Mouse (Mus musculus) intestine, postnatal 0 days (tissue): ENCODE data around the gene Gm5767. TPM values are rescaled to one million over a fixed set of nuclear protein-coding genes. Genes with fewer than 3 reads are reported as not detected.

ENCODE experiments used
- ATAC-seq: fragments of 200-750 bp; cut with Nextera tagmentation; 2 replicates; pipeline ENCODE4 v1.8.0; 2017; ENCODE audit warnings: mild to moderate bottlenecking, moderate TSS enrichment, moderate library complexity
- H3K27ac ChIP-seq: fragments of 300-500 bp; sonication (generic); 2 replicates; pipeline ENCODE4 v1.5.1; 2014; ENCODE audit warnings: mild to moderate bottlenecking, low read depth, low read length, moderate library complexity
- H3K27me3 ChIP-seq: fragments of 300-500 bp; sonication (generic); replicated peaks from 2 replicates; pipeline ENCODE4 v1.6.1; 2014; ENCODE audit warnings: low read length, mixed read lengths; ENCODE audit not compliant: control insufficient read depth, insufficient read depth
- H3K36me3 ChIP-seq: fragments of 300-500 bp; sonication (generic); 2 replicates; pipeline ENCODE4 v1.6.1; 2014; ENCODE audit warnings: mild to moderate bottlenecking, moderate library complexity; ENCODE audit not compliant: control insufficient read depth, insufficient read depth
- H3K4me1 ChIP-seq: fragments of 300-500 bp; sonication (generic); replicated peaks from 2 replicates; pipeline ENCODE4 v1.6.1; 2014; ENCODE audit warnings: antibody characterized with exemption, low read length, mixed read lengths; ENCODE audit not compliant: control insufficient read depth, insufficient read depth
- H3K4me2 ChIP-seq: fragments of 300-500 bp; sonication (generic); replicated peaks from 2 replicates; pipeline ENCODE4 v1.6.1; 2014; ENCODE audit warnings: low read depth, mild to moderate bottlenecking, moderate library complexity
- H3K4me3 ChIP-seq: fragments of 300-500 bp; sonication (generic); 2 replicates; pipeline ENCODE4 v1.5.1; 2014; ENCODE audit warnings: low read depth, low read length
- H3K9ac ChIP-seq: fragments of 300-500 bp; sonication (generic); 2 replicates; pipeline ENCODE4 v1.6.1; 2014; ENCODE audit warnings: mild to moderate bottlenecking, low read depth, low read length
- H3K9me3 ChIP-seq: fragments of 300-500 bp; sonication (generic); 2 replicates; pipeline ENCODE4 v1.6.1; 2016; ENCODE audit warnings: mixed run types; ENCODE audit not compliant: control insufficient read depth
- CTCF ChIP-seq: sonication (generic); IDR thresholded peaks from 2 replicates; pipeline ENCODE4 v1.5.1; 2016; ENCODE audit warnings: low read depth, mild to moderate bottlenecking, control low read depth, antibody characterized with exemption, moderate library complexity
- WGBS: fragments of 180-500 bp; shearing (Covaris S2); extraction: QIAGEN DNeasy Blood & Tissue Kit; methylation state at CpG from one replicate; pipeline ENCODE4 v1.1.7; 2014; 5-methylcytosine and 5-hydroxymethylcytosine counted together
- polyA plus RNA-seq: library from polyadenylated mRNA; unstranded; fragments of >200 nt; fragmentation: Nextera tagmentation; extraction: Ambion mirVana; gene quantifications from 2 replicates; pipeline ENCODE4 v1.2.1, GENCODE M21; 2015

The Gm5767 gene
- polyA plus RNA-seq, 1 experiment from 2014 or later, result 0.22 TPM

- ATAC-seq, result peak; percentile 65
- H3K4me3 ChIP-seq, result no peak overlapping the region
- WGBS, result 61% methylated on average over 2 of the region's 2 CpGs
Observed at GRCm38 (mm10) chr16:8643855-8644254, 36.7 kb upstream of the Gm5767 start.

GRCm38 (mm10) chr16:8645546-8645945 lies 35.0 kb upstream of the Gm5767 start:
- H3K27me3 ChIP-seq, result no peaks in the 10 kb centered on the region
- H3K36me3 ChIP-seq, result peaks cover 79% of the 10 kb centered on the region
- H3K9ac ChIP-seq, result no peak overlapping the region
- no peak overlapping the region for H3K27ac ChIP-seq
- no peak overlapping the region for H3K4me3 ChIP-seq
- no peaks in the 10 kb centered on the region for H3K4me1 ChIP-seq
- 75% methylated on average over 6 of the region's 6 CpGs for WGBS
- no peaks in the 10 kb centered on the region for H3K9me3 ChIP-seq
- ATAC-seq, result no peak
- no peak overlapping the region for H3K4me2 ChIP-seq
- no peak for TF ChIP-seq CTCF

More at GRCm38 (mm10) chr16:8643855-8644254, 36.7 kb upstream of the Gm5767 start:
- no peaks in the 10 kb centered on the region for H3K9me3 ChIP-seq
- no peak overlapping the region for H3K4me2 ChIP-seq
- peaks cover 62% of the 10 kb centered on the region for H3K36me3 ChIP-seq
- H3K27ac ChIP-seq, result peak overlapping the region; percentile 30; the same call in 1 of the 2 replicates
- TF ChIP-seq CTCF, result peak; percentile 92
- H3K27me3 ChIP-seq, result no peaks in the 10 kb centered on the region
- H3K9ac ChIP-seq, result no peak overlapping the region
- no peaks in the 10 kb centered on the region for H3K4me1 ChIP-seq

GRCm38 (mm10) chr16:8650007-8650406 lies 30.6 kb upstream of the Gm5767 start:
- 89% methylated on average over 3 of the region's 3 CpGs for WGBS
- Histone ChIP-seq H3K4me3 (no peak overlapping the region), H3K9ac (no peak overlapping the region), H3K9me3 (no peaks in the 10 kb centered on the region), H3K4me1 (no peaks in the 10 kb centered on the region), H3K27me3 (no peaks in the 10 kb centered on the region), H3K27ac (no peak overlapping the region), H3K36me3 (peaks cover 98% of the 10 kb centered on the region), H3K4me2 (no peak overlapping the region)
- ATAC-seq, result no peak
- no peak for TF ChIP-seq CTCF

- peaks cover 91% of the 10 kb centered on the region for H3K36me3 ChIP-seq
- H3K9ac ChIP-seq, result no peak overlapping the region
- 82% methylated on average over 6 of the region's 6 CpGs for WGBS
- no peak overlapping the region for H3K27ac ChIP-seq
- ATAC-seq, result no peak
- H3K4me3 ChIP-seq, result no peak overlapping the region
- no peak overlapping the region for H3K4me2 ChIP-seq
- H3K4me1 ChIP-seq, result no peaks in the 10 kb centered on the region
- TF ChIP-seq CTCF, result no peak
- H3K9me3 ChIP-seq, result no peaks in the 10 kb centered on the region
- H3K27me3 ChIP-seq, result no peaks in the 10 kb centered on the region
Observed at GRCm38 (mm10) chr16:8655108-8655507, 25.5 kb upstream of the Gm5767 start.

GRCm38 (mm10) chr16:8655599-8655998 lies 25.0 kb upstream of the Gm5767 start:
- no peak overlapping the region for H3K4me2 ChIP-seq
- H3K27me3 ChIP-seq, result no peaks in the 10 kb centered on the region

GRCm38 (mm10) chr16:8656256-8656655 lies 24.3 kb upstream of the Gm5767 start:
- Histone ChIP-seq H3K9me3 (no peaks in the 10 kb centered on the region), H3K27ac (no peak overlapping the region), H3K27me3 (no peaks in the 10 kb centered on the region), H3K4me2 (no peak overlapping the region), H3K36me3 (peaks cover 84% of the 10 kb centered on the region), H3K9ac (no peak overlapping the region), H3K4me1 (no peaks in the 10 kb centered on the region), H3K4me3 (no peak overlapping the region)
- TF ChIP-seq CTCF, result no peak
- ATAC-seq, result no peak
- WGBS, result 85% methylated on average over 2 of the region's 2 CpGs

More at GRCm38 (mm10) chr16:8655599-8655998, 25.0 kb upstream of the Gm5767 start:
- Histone ChIP-seq H3K36me3 (peaks cover 90% of the 10 kb centered on the region), H3K4me3 (no peak overlapping the region), H3K9me3 (no peaks in the 10 kb centered on the region), H3K4me1 (no peaks in the 10 kb centered on the region), H3K9ac (no peak overlapping the region), H3K27ac (no peak overlapping the region)
- TF ChIP-seq CTCF, result peak; percentile 44; the same call in 1 of the 2 replicates
- 79% methylated on average over 9 of the region's 9 CpGs for WGBS
- ATAC-seq, result 0 out of 2 replicates have a peak, but pooled peaks have one; percentile 28

- WGBS, result 89% methylated on average over 4 of the region's 4 CpGs
Observed at GRCm38 (mm10) chr16:8658349-8658748, 22.2 kb upstream of the Gm5767 start.

More at GRCm38 (mm10) chr16:8658349-8658748, 22.2 kb upstream of the Gm5767 start:
- no peak overlapping the region for H3K27ac ChIP-seq
- ATAC-seq, result no peak
- no peak overlapping the region for H3K4me3 ChIP-seq
- peaks cover 81% of the 10 kb centered on the region for H3K36me3 ChIP-seq
- no peak for TF ChIP-seq CTCF
- H3K9ac ChIP-seq, result no peak overlapping the region
- H3K9me3 ChIP-seq, result no peaks in the 10 kb centered on the region
- H3K4me2 ChIP-seq, result no peak overlapping the region
- H3K27me3 ChIP-seq, result no peaks in the 10 kb centered on the region
- no peaks in the 10 kb centered on the region for H3K4me1 ChIP-seq
